Mouse (Mus musculus) stomach, embryonic 16.5 days (tissue): Measurements from ENCODE around the gene Spsb2. TPM values are rescaled to one million over a fixed set of nuclear protein-coding genes. Genes with fewer than 3 reads are reported as not detected.

Source experiments
- ATAC-seq: fragments of 200-750 bp; cut with Nextera tagmentation; 2 replicates; pipeline ENCODE4 v1.8.0; 2017; ENCODE audit warnings: moderate number of reproducible peaks, moderate TSS enrichment; ENCODE audit not compliant: insufficient read depth, low FRiP score
- H3K27ac ChIP-seq: fragments of 300-500 bp; sonication (generic); 2 replicates; pipeline ENCODE4 v1.5.1; 2014; ENCODE audit warnings: low read length
- H3K27me3 ChIP-seq: fragments of 300-500 bp; sonication (generic); 2 replicates; pipeline ENCODE4 v1.6.1; 2014; ENCODE audit warnings: low read length, control low read depth, mixed read lengths; ENCODE audit not compliant: control insufficient read depth, insufficient read depth
- H3K36me3 ChIP-seq: fragments of 300-500 bp; sonication (generic); 2 replicates; pipeline ENCODE4 v1.6.1; 2014; ENCODE audit warnings: low read length; ENCODE audit not compliant: control insufficient read depth, insufficient read depth
- H3K4me1 ChIP-seq: fragments of 300-500 bp; sonication (generic); 2 replicates; pipeline ENCODE4 v1.6.1; 2014; ENCODE audit warnings: low read length, control low read depth, mixed read lengths; ENCODE audit not compliant: control insufficient read depth, insufficient read depth
- H3K4me2 ChIP-seq: fragments of 300-500 bp; sonication (generic); 2 replicates; pipeline ENCODE4 v1.6.1; 2014; ENCODE audit warnings: low read depth, low read length, mixed read lengths
- H3K4me3 ChIP-seq: fragments of 300-500 bp; sonication (generic); replicated peaks from 2 replicates; pipeline ENCODE4 v1.5.1; 2014; ENCODE audit warnings: mild to moderate bottlenecking, low read length
- H3K9ac ChIP-seq: fragments of 300-500 bp; sonication (generic); 2 replicates; pipeline ENCODE4 v1.6.1; 2014; ENCODE audit warnings: low read length
- H3K9me3 ChIP-seq: fragments of 300-500 bp; sonication (generic); replicated peaks from 2 replicates; pipeline ENCODE4 v1.6.1; 2016; ENCODE audit warnings: low read length, control low read depth; ENCODE audit not compliant: control insufficient read depth
- WGBS: fragments of 180-500 bp; shearing (Covaris S2); extraction: QIAGEN DNeasy Blood & Tissue Kit; methylation state at CpG from one replicate; pipeline ENCODE4 v1.1.7; 2014; 5-methylcytosine and 5-hydroxymethylcytosine counted together
- polyA plus RNA-seq: library from polyadenylated mRNA; unstranded; fragments of >200 nt; fragmentation: Nextera tagmentation; extraction: Ambion mirVana; gene quantifications from 2 replicates; pipeline ENCODE4 v1.2.1, GENCODE M21; 2015

Spsb2 gene
- polyA plus RNA-seq, result 14.8 and 15.1 TPM in 2 replicates

GRCm38 (mm10) chr6:124808358-124809012, at the start of gene Spsb2:
Gene Spsb2, plus strand, starts transcription at chr6:124808661.
- Histone ChIP-seq H3K36me3 (0 out of 2 replicates have a peak, but pooled peaks cover 7% of the 10 kb centered on the region), H3K4me2 (peak within 1 kb of the TSS; percentile 93), H3K4me1 (peaks cover 33% of the 10 kb centered on the region), H3K4me3 (peak within 1 kb of the TSS; percentile 66), H3K27ac (peak within 1 kb of the TSS; percentile 96), H3K9me3 (no peaks in the 10 kb centered on the region), H3K27me3 (no peaks in the 10 kb centered on the region), H3K9ac (peak within 1 kb of the TSS; percentile 81)
- 2% methylated on average over 29 of the region's 29 CpGs for WGBS
- peak; percentile 65 for ATAC-seq

GRCm38 (mm10) chr6:124758849-124759232, 49.6 kb upstream of the Spsb2 start:
- H3K9ac ChIP-seq, result peak overlapping the region; percentile 98

DNA sequence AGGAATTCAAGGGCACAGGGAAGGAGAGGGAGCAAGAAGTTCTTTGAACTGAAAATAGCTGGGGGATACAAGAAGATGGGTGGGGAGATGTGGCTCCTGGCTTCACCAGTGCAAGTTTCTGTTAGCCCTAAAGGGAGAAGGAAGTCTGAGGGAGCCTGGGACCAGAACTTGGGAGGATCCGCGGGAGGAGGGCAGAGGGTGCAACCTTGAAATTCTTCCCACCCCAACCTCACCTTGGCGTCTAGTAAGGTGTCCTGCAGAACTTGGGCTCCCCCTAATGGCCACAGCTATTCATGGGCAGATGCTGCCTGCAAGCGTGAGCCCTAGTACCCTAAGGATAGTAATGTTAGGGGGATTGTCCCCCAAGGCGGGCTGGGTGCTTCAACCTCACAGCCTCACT, 49.2 kb upstream of the Spsb2 start:
- 0 out of 2 replicates have a peak, but pooled peaks have one; percentile 9 for ATAC-seq
- 6% methylated on average over 5 of the region's 5 CpGs for WGBS
- peak overlapping the region; percentile 82 for H3K4me2 ChIP-seq
- no peaks in the 10 kb centered on the region for H3K9me3 ChIP-seq
- H3K4me1 ChIP-seq, result peaks cover 27% of the 10 kb centered on the region
- H3K36me3 ChIP-seq, result no peaks in the 10 kb centered on the region
- no peaks in the 10 kb centered on the region for H3K27me3 ChIP-seq
- peak overlapping the region; percentile 70; the same call in 1 of the 2 replicates for H3K4me3 ChIP-seq
- peak overlapping the region; percentile 95 for H3K27ac ChIP-seq
- peak overlapping the region; percentile 98 for H3K9ac ChIP-seq

More at GRCm38 (mm10) chr6:124758849-124759232, 49.6 kb upstream of the Spsb2 start:
- Histone ChIP-seq H3K9me3 (no peaks in the 10 kb centered on the region), H3K4me2 (peak overlapping the region; percentile 82), H3K4me3 (peak overlapping the region; percentile 70; the same call in 1 of the 2 replicates), H3K36me3 (no peaks in the 10 kb centered on the region), H3K4me1 (peaks cover 30% of the 10 kb centered on the region), H3K27me3 (no peaks in the 10 kb centered on the region), H3K27ac (peak overlapping the region; percentile 95)
- no peak for ATAC-seq
- WGBS, result 57% methylated on average over 2 of the region's 2 CpGs

DNA sequence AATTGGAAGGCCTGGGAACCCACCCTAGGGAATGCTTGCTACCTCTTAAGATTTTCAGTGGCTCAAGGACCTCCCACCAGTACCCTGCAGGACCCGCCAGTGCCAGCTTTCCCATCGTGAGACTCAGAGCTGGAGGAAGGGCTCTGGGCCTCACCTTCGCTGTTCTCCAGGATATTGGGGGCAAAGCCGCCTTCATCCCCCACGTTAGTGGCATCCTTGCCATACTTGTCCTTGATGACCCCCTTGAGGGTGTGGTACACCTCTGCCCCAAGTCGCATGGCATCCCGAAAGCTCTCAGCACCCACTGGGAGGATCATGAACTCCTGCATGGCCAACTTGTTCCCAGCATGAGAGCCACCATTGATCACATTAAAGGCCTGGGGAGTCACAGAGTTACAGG, 42.5 kb upstream of the Spsb2 start:
- no peak for ATAC-seq
- H3K9me3 ChIP-seq, result no peaks in the 10 kb centered on the region
- H3K27me3 ChIP-seq, result no peaks in the 10 kb centered on the region
- no peaks in the 10 kb centered on the region for H3K36me3 ChIP-seq
- 82% methylated on average over 7 of the region's 7 CpGs for WGBS
- peaks cover 15% of the 10 kb centered on the region for H3K4me1 ChIP-seq
- H3K27ac ChIP-seq, result no peak overlapping the region
- no peak overlapping the region for H3K9ac ChIP-seq
- H3K4me3 ChIP-seq, result no peak overlapping the region
- H3K4me2 ChIP-seq, result no peak overlapping the region

- H3K9ac ChIP-seq, result peak overlapping the region; percentile 48
- WGBS, result 52% methylated on average over 4 of the region's 4 CpGs
- H3K4me1 ChIP-seq, result peaks cover 15% of the 10 kb centered on the region
- no peaks in the 10 kb centered on the region for H3K36me3 ChIP-seq
- H3K4me2 ChIP-seq, result 0 out of 2 replicates have a peak overlapping the region, but pooled peaks have one; percentile 94
- H3K27me3 ChIP-seq, result no peaks in the 10 kb centered on the region
- H3K27ac ChIP-seq, result no peak overlapping the region
- ATAC-seq, result no peak
- no peaks in the 10 kb centered on the region for H3K9me3 ChIP-seq
- no peak overlapping the region for H3K4me3 ChIP-seq
Observed at GRCm38 (mm10) chr6:124767536-124767919, 40.9 kb upstream of the Spsb2 start.

- Histone ChIP-seq H3K27me3 (no peaks in the 10 kb centered on the region), H3K4me2 (peak overlapping the region; percentile 94), H3K9me3 (no peaks in the 10 kb centered on the region), H3K36me3 (no peaks in the 10 kb centered on the region), H3K27ac (no peak overlapping the region), H3K4me3 (peak overlapping the region; percentile 66), H3K9ac (peak overlapping the region; percentile 48), H3K4me1 (peaks cover 15% of the 10 kb centered on the region)
- peak; percentile 30; the same call in 1 of the 2 replicates for ATAC-seq
- WGBS, result 33% methylated on average over 19 of the region's 19 CpGs
Observed at GRCm38 (mm10) chr6:124767920-124768703, 40.3 kb upstream of the Spsb2 start.

DNA sequence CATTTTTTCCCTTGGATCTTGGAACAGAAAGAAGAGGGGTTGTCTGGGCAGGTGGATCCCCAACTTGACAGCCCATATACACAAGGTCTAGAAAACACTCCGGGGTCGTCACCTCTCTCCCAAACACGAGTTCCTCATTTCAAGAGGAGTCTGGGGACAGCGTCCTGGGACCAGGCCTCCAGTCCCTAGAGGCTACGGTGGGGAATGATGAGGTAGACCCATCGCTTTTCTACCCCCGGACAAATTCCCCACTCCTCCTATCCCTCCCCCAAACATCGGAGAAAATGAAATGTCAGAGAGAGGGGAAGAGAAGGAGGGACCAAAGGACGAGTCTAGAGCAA, 39.8 kb upstream of the Spsb2 start:
- no peaks in the 10 kb centered on the region for H3K9me3 ChIP-seq
- H3K27me3 ChIP-seq, result no peaks in the 10 kb centered on the region
- H3K27ac ChIP-seq, result no peak overlapping the region
- H3K4me1 ChIP-seq, result peaks cover 15% of the 10 kb centered on the region
- no peak for ATAC-seq
- peak overlapping the region; percentile 66 for H3K4me3 ChIP-seq
- H3K9ac ChIP-seq, result peak overlapping the region; percentile 78
- 11% methylated on average over 9 of the region's 9 CpGs for whole genome bisulfite sequencing
- no peaks in the 10 kb centered on the region for H3K36me3 ChIP-seq
- peak overlapping the region; percentile 94 for H3K4me2 ChIP-seq

- H3K36me3 ChIP-seq, result no peaks in the 10 kb centered on the region
- H3K9ac ChIP-seq, result peak within 1 kb of the TSS; percentile 78
- H3K27me3 ChIP-seq, result no peaks in the 10 kb centered on the region
- no peaks in the 10 kb centered on the region for H3K9me3 ChIP-seq
- peaks cover 15% of the 10 kb centered on the region for H3K4me1 ChIP-seq
- H3K27ac ChIP-seq, result no peak within 1 kb of the TSS
- H3K4me3 ChIP-seq, result peak within 1 kb of the TSS; percentile 66
- peak within 1 kb of the TSS; percentile 94 for H3K4me2 ChIP-seq
- peak; percentile 70 for ATAC-seq
- WGBS, result 1% methylated on average over 50 of the region's 54 CpGs
Observed at GRCm38 (mm10) chr6:124769101-124769765, 39.2 kb upstream of the Spsb2 start, which contains the start of gene Eno2. Gene Eno2, minus strand, starts transcription at chr6:124769673.
